Mouse (Mus musculus): ENCODE data around the gene Fam214b.

- TF ChIP-seq CTCF (IDR thresholded peaks at IDR 0.05) = no peak
- TF ChIP-seq EP300 (IDR thresholded peaks at IDR 0.05) = no peak
Observed at GRCm38 (mm10) chr4:43029749-43030148, 16.3 kb downstream of the Fam214b start.
